ENCODE assay signal across 8 mouse cellular contexts in the genomic region with DNA sequence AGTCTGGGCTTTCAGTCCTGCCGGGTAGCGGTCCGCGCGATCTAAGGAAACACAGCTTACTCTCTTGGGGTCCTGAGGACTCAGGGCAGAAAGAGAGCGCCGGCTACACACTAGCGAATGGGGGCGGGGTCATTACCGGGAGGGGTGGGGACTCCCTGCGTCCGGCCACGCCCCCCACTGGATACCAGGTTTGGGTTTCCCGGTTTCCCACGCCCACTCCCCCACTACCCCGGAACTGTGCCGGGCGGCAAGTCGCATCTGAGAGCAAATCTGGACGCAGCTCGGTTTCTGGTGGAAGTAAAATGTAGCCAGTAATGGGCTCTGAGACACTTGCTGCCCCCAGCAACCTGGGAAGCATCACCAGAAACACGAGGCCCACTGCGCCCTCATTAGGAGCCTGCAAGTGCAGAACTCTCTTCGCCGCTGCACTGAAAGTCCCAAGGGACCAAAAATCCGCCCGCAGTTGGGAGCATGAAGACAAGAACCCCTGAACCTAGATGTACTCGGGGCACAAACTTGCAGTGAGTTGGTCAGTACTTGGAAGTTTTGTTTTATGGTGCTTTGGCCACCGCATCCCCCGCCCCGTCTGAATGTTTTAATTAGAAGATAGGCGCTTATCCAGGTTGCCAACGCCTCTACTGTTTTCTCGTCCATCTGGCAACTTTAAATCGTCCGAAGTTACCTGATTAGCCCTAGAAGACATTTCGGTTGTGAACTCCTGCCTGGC. TPM values are rescaled to one million over a fixed set of nuclear protein-coding genes. Genes with fewer than 3 reads are reported as not detected.
A peak's percentile ranks its signal among the peaks of the same experiment; 100 is the strongest.
DNase-seq lines count a peak whose midpoint lies in the region; ATAC-seq and TF ChIP-seq lines count a peak whose summit lies in the region.

A gene (minus strand): TSS at position 85 of the 727 bp plus-strand sequence.

- no peak for TF ChIP-seq EP300 in liver, embryonic 14.5 days (IDR thresholded peaks at IDR 0.05; ENCODE audit: low read depth)

- DNase-seq in cerebellum, postnatal 10 days, result peak; percentile 66 to 76
- DNase-seq in cerebellum, adult 8-10 months, result no peak
- DNase-seq in liver, embryonic 14.5 days (ENCODE audit: low read depth in 3 of 3, low spot score in 3 of 3), result peak in 1 of 3 experiments; percentile 19
- peak; percentile 84 for DNase-seq in neural tube, embryonic 10.5 days (ENCODE audit: extremely low spot score, low spot score)
- DNase-seq in testis, postnatal 14 days (ENCODE audit: low spot score), result peak; percentile 57

- peaks cover 18% of the 10 kb centered on the region for H3K4me1 ChIP-seq in embryonic facial prominence, embryonic 15.5 days
- peaks cover 0 to 3% of the 10 kb centered on the region in 2 experiments; a peak in 3 of 4 replicates for H3K4me1 ChIP-seq in heart, embryonic 14.5 days (ENCODE audit: control insufficient read depth in 2 of 2, insufficient read depth in 2 of 2, low read length in 2 of 2)
- peaks cover 20% of the 10 kb centered on the region for H3K4me1 ChIP-seq in kidney, embryonic 15.5 days
- 0 out of 4 replicates have a peak, but pooled peaks cover 0 to 4% of the 10 kb centered on the region in 2 experiments for H3K4me1 ChIP-seq in liver, embryonic 14.5 days (replicated peaks; ENCODE audit: control insufficient read depth in 2 of 2, insufficient read depth in 2 of 2, low read length in 1 of 2)

- ATAC-seq in embryonic facial prominence, embryonic 15.5 days (ENCODE audit: insufficient number of reproducible peaks, low FRiP score, low TSS enrichment, low read depth), result peak; percentile 79
- peak; percentile 86 for ATAC-seq in heart, embryonic 14.5 days (ENCODE audit: insufficient number of reproducible peaks, insufficient read depth, low FRiP score, low read depth)
- ATAC-seq in kidney, embryonic 15.5 days (replicated peaks; ENCODE audit: low FRiP score), result peak; percentile 93
- peak; percentile 45 for ATAC-seq in liver, embryonic 14.5 days (ENCODE audit: insufficient read depth)

- H3K9me3 ChIP-seq in embryonic facial prominence, embryonic 15.5 days (replicated peaks), result no peaks in the 10 kb centered on the region
- H3K9me3 ChIP-seq in heart, embryonic 14.5 days (ENCODE audit: control insufficient read depth, low read length), result no peaks in the 10 kb centered on the region
- no peaks in the 10 kb centered on the region; the same call in 1 of the 2 replicates for H3K9me3 ChIP-seq in kidney, embryonic 15.5 days (replicated peaks)
- H3K9me3 ChIP-seq in liver, embryonic 14.5 days (ENCODE audit: control insufficient read depth, low read length), result no peaks in the 10 kb centered on the region

- peaks cover 57% of the 10 kb centered on the region for H3K27me3 ChIP-seq in embryonic facial prominence, embryonic 15.5 days
- peaks cover 14% of the 10 kb centered on the region for H3K27me3 ChIP-seq in heart, embryonic 14.5 days (ENCODE audit: control insufficient read depth, insufficient read depth, low read length)
- peaks cover 64% of the 10 kb centered on the region for H3K27me3 ChIP-seq in kidney, embryonic 15.5 days
- H3K27me3 ChIP-seq in liver, embryonic 14.5 days (ENCODE audit: control insufficient read depth, insufficient read depth, low read length), result peaks cover 47% of the 10 kb centered on the region

- 1% methylated on average over 37 of the region's 37 CpGs for WGBS in embryonic facial prominence, embryonic 15.5 days
- WGBS in heart, embryonic 14.5 days, result under 1% methylated on average over 36 of the region's 37 CpGs
- under 1% methylated on average over 37 of the region's 37 CpGs for WGBS in kidney, embryonic 15.5 days
- WGBS in liver, embryonic 14.5 days (ENCODE audit: insufficient replicate concordance), result 2% methylated on average over 37 of the region's 37 CpGs

- H3K9ac ChIP-seq in embryonic facial prominence, embryonic 15.5 days, result peak within 1 kb of the TSS; percentile 51; the same call in 1 of the 2 replicates
- H3K9ac ChIP-seq in heart, embryonic 14.5 days (ENCODE audit: low read length), result peak within 1 kb of the TSS; percentile 75
- peak within 1 kb of the TSS; percentile 56 for H3K9ac ChIP-seq in kidney, embryonic 15.5 days
- no peak within 1 kb of the TSS; the same call in 1 of the 2 replicates for H3K9ac ChIP-seq in liver, embryonic 14.5 days (replicated peaks)

- peak within 1 kb of the TSS; percentile 64 for H3K4me3 ChIP-seq in embryonic facial prominence, embryonic 15.5 days (replicated peaks)
- peak within 1 kb of the TSS; percentile 58 to 87 for H3K4me3 ChIP-seq in heart, embryonic 14.5 days (ENCODE audit: control insufficient read depth in 1 of 2, insufficient read depth in 1 of 2, low read depth in 1 of 2, low read length in 2 of 2)
- peak within 1 kb of the TSS; percentile 61 for H3K4me3 ChIP-seq in kidney, embryonic 15.5 days (replicated peaks)
- peak within 1 kb of the TSS; percentile 37 to 53 for H3K4me3 ChIP-seq in liver, embryonic 14.5 days (ENCODE audit: insufficient read depth in 1 of 2, low read depth in 2 of 2, low read length in 2 of 2)

- TF ChIP-seq CTCF in liver, embryonic 14.5 days (IDR thresholded peaks at IDR 0.05; ENCODE audit: low read depth), result no peak

- no peak within 1 kb of the TSS for H3K27ac ChIP-seq in embryonic facial prominence, embryonic 15.5 days (replicated peaks)
- H3K27ac ChIP-seq in heart, embryonic 14.5 days (replicated peaks in 1 of 2; ENCODE audit: control insufficient read depth in 1 of 2, insufficient read depth in 1 of 2, low read depth in 2 of 2, low read length in 2 of 2), result peak within 1 kb of the TSS; percentile 79 to 85
- peak within 1 kb of the TSS; percentile 69 for H3K27ac ChIP-seq in kidney, embryonic 15.5 days
- H3K27ac ChIP-seq in liver, embryonic 14.5 days, result no peak within 1 kb of the TSS

- H3K4me2 ChIP-seq in embryonic facial prominence, embryonic 15.5 days (replicated peaks), result peak within 1 kb of the TSS; percentile 99
- H3K4me2 ChIP-seq in heart, embryonic 14.5 days (ENCODE audit: low read length), result peak within 1 kb of the TSS; percentile 84
- H3K4me2 ChIP-seq in kidney, embryonic 15.5 days, result peak within 1 kb of the TSS; percentile 97
- H3K4me2 ChIP-seq in liver, embryonic 14.5 days (ENCODE audit: low read depth), result peak within 1 kb of the TSS; percentile 63

- H3K36me3 ChIP-seq in embryonic facial prominence, embryonic 15.5 days, result no peaks in the 10 kb centered on the region
- no peaks in the 10 kb centered on the region for H3K36me3 ChIP-seq in heart, embryonic 14.5 days (ENCODE audit: control insufficient read depth, insufficient read depth, low read length)
- no peaks in the 10 kb centered on the region for H3K36me3 ChIP-seq in kidney, embryonic 15.5 days
- H3K36me3 ChIP-seq in liver, embryonic 14.5 days (replicated peaks; ENCODE audit: control insufficient read depth, insufficient read depth, low read depth), result no peaks in the 10 kb centered on the region

RNA-seq across cellular contexts. Expression of the gene that starts here (rescaled TPM):
- 24.3 and 24.8 TPM in 2 replicates for polyA plus RNA-seq in embryonic facial prominence, embryonic 15.5 days (2015; fragmentation: Nextera tagmentation; extraction: Ambion mirVana)
- polyA plus RNA-seq in heart, embryonic 14.5 days (2014; fragmentation: Nextera tagmentation; extraction: Ambion mirVana), result 44.3 and 44.5 TPM in 2 replicates
- polyA plus RNA-seq in kidney, embryonic 15.5 days (2015; fragmentation: Nextera tagmentation; extraction: Ambion mirVana), result 37.8 and 41.7 TPM in 2 replicates
- polyA plus RNA-seq in liver, embryonic 14.5 days (2012; rRNA removed), result 3.1 and 3.8 TPM in 2 replicates
- 5.2 and 5.7 TPM in 2 replicates for polyA plus RNA-seq in liver, embryonic 14.5 days (2014; fragmentation: Nextera tagmentation; extraction: Ambion mirVana)

Comparison
In these comparisons a context has a peak if more than half of its experiments do, and no peak if none do; other contexts are left out.
1. H3K27ac ChIP-seq: peak in heart, embryonic 14.5 days (2 of 2) and kidney, embryonic 15.5 days (single experiment); none in embryonic facial prominence, embryonic 15.5 days (single experiment) and liver, embryonic 14.5 days (single experiment).
2. Peak in every context shown above with its lines, with median percentiles within 50 percentile points of each other: ATAC-seq, H3K4me2 ChIP-seq and H3K4me3 ChIP-seq.